Mouse (Mus musculus) CD8-positive naive resting alpha-beta T cell, adult 57 days (primary cell): ENCODE results near the gene Gm28961. TPM values are rescaled to one million over a fixed set of nuclear protein-coding genes. Genes with fewer than 3 reads are reported as not detected.

Experiments
- total RNA-seq: library from RNA; stranded (reverse); gene quantifications from one replicate; pipeline ENCODE4 v1.2.4, GENCODE M21; 2023

Gm28961 gene
- not detected for total RNA-seq

DNA sequence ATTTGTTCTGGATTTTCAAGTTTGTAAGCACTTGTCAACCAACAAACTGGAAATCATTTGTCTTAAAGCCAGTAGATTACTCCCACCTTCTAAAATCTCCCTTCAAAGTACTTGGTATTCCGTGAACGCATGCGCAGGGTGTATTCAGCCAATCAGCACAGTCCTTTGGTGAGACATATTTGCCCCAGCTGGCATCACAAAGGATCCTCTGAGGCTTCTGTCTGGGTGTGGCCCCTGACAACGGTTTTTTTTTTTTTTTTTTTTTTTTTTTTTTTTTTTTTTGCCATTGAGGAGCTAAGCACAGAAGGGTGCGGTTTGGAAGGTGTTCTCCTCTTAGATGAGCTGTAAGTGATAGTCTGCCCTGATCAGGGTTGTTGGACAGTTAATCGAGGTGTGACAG lies at the start of gene Gm28961:
TSS of gene Gm28961 (plus strand) at position 301 of the 400 bp plus-strand sequence.

Other genes with a start within 250 kb of the Gm28961 start
- gene Gm21943, start 172.0 kb upstream of the Gm28961 start, total RNA-seq, result not detected